Mouse (Mus musculus) urinary bladder, postnatal 25 days (tissue): ENCODE data around the gene Rtkn2.
"Not testable (repeated sequence)": the region's sequence is repeated elsewhere in the genome, so short reads cannot be mapped to it uniquely, and the experiment has no call there.

ENCODE experiments used
- DNase-seq: peaks from one replicate; pipeline ENCODE4 v3.0.0; 2022; ENCODE audit warnings: low spot score

Rtkn2 gene

DNA sequence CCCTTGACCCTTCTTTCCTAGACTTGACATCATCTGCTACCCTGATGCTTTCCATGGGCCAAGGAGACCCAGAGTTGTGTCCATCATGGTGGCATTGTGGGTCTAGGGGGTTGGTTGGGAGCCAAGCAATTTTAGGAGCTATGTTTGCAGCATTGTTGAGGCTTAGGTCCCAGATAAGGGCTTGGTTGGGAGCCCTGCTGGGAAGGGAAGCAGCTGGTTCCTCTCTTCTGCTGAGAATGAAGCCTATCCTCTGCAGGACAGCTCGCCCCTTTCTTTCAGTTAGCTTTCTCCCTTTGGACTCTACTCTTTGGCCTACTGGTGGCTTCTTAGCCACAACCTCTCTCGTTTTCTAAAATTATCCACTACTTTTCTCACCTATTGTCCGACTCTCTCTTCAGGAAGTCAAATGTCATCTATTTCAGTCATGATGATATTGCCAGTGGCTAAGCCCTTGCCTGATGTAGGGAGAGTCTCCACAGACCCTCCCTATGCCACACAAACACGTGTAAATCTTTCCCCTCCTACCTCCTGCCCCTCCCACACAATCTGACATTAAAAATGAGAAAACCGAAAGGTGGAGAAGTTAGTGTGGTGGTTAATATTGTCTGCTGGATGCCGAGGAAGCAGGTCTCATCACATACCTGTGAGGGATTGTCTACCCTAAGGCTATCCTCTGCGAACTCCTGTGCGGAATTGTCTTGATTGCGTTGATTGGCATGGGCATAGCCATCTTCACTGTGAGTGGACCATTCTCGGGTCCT lies 100.7 kb downstream of the Rtkn2 start:
- DNase-seq: no peak

DNA sequence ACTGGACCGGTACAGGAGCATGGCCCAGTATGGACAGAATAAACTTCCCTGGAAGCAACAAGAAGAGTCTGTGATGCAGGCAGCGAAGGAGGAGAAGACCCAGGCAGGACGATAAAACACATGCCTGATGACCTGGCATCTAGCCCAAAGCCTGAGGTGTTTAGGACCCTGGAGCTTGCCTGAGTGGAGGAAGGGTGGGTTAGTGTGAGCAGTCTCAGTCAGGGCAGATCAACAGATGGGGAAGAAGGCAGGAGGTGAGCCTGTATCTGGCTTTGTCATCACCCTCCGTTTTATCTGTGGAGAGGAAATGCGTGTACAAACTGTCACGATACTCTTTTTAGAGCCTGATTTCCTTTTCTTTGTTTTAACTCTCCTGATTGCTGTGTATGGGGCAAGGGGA lies 102.3 kb downstream of the Rtkn2 start:
- DNase-seq: no peak

DNA sequence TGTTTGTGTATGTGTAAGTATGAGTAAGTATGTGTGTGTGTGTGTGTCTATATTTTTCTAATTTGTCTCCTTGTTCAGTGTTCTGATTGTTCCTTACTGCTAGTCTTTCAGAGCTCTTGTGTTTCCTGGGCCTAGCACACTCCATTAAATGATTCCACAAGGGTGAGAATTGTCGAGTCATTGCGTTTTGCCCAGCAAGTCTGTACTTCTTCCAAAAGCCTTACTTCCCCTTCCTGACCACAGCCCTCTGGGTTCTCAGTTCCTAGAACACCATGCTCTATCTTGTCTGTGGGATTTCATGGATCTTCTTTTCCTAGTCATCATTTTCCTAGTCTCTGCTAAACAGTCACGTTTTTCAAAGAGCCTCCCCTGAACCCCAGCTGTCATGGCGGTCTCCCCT lies 106.2 kb downstream of the Rtkn2 start:
- no peak for DNase-seq

DNA sequence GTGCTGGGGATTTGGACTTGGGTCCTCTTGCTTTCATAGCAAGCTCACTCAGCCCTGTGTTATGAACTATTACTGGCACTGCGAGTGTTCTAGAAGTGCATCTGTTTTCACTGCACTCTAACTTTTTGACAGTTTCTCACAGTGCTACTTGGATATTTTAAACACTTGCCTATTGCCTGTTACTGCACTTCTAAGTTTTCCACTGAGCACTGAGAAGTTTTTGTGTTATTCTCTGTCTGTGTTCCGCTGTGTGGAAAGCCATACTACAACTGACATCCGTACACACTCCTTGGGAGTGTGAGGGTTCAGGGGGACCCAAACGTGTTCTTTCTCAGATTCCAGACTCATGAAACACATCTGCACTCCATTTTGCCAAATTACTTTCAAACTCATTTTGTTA lies 107.6 kb downstream of the Rtkn2 start:
- no peak for DNase-seq

DNA sequence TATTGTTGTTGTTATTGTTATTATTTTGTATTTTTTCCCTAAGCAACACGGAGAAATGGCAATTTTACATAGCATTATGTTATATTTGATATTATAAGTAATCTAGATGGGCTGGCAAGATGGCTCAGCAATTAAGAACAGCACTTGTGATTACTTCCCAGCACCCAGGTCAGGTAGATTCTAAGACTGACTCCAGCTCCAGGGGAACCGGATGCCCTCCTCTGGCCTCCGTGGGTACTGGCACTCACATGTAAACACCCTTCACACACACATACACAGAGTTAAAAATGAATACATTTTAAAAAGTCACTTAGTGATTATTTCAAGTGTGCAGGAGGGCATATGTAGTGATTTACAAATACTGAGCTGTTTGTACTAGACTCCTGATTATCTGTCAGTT lies 108.4 kb downstream of the Rtkn2 start:
- no peak for DNase-seq

DNA sequence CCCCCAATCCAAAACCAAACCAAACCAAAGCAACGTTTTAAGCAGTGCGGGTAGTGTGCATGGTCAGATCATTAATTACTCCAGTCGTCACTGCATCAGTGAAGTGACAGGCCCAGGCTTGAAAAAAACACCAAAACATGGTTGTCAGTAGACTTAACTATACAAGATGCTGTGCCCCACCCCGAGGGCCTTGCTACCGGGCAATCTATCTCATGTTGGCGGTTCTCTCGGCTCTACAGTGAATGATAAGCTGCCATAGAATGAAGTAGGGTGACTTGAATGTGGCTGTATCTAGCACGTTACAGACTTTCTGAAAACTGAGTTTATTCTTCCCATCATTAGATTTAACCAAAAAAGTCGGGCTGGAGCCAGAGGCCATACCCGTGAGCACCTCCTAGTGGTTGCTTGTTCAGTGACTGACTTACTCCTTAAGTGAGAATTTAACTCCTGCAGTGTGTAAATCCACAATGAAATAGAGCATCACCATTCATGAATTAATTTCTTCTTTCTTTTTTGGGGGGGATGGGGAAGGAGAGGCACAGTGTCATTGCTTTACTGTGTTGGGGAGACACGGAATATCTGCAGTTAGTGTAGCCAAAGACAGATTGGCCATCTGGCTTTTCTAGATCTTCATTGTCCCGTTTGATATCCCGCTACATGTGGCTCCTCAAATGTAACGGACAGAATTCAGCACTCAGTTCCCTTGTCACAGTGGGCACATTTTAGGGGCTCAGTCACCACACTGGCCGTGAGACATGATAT lies 110.2 kb downstream of the Rtkn2 start:
- DNase-seq: no peak

DNA sequence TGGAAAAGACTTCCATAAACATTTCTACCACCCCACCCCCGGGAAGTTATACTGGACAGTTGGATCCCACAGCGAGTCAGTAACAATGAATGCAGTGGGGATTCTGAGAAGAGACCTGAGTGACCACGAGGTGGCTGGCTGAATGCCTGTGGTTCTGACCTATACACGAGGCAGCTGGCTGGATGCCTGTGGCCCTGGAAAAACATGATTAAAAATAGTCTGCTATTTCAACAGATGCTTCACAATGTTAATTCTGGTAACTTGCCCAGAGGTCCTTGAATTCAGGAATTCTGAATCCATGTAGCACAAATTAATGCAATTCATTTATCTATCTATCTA lies 110.8 kb downstream of the Rtkn2 start:
- peak; percentile 42 for DNase-seq

DNA sequence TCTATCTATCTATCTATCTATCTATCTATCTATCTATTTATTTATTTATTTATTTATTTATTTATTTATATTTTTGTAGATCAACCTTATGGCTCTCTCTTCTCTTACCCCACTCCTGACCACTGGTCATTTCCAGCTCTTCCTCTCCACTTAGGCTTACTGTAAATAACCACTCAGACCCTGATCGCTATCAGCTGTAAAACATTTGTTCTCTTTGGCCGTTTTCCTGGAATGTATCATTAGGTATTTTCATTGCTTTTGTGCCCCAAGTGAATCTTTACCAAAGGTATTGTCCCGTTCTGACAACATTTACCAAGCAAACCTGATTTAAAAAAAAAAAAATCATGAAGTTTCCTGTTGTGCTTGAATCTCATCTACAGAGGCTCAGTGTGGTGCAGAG lies 111.2 kb downstream of the Rtkn2 start:
- no peak for DNase-seq

DNA sequence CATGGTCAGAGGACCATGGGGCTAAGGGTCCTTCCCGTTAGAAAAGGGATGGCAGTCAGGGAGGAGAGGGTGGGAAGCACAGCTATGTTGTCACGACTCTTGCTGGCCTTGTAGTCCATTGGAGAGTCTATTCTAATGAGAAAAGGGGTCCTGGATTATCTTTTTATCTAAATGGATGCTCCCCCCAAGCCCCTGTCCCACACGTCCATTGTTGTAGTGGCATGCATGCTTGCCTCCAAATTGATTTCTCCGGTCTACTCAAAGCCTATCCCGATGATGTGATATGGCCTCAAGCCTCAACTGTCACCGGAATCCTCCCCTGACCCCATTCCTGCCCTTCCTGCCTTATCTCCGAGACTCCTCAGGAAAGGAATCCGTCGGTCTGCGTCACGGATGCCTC lies 111.6 kb downstream of the Rtkn2 start:
- DNase-seq: no peak

DNA sequence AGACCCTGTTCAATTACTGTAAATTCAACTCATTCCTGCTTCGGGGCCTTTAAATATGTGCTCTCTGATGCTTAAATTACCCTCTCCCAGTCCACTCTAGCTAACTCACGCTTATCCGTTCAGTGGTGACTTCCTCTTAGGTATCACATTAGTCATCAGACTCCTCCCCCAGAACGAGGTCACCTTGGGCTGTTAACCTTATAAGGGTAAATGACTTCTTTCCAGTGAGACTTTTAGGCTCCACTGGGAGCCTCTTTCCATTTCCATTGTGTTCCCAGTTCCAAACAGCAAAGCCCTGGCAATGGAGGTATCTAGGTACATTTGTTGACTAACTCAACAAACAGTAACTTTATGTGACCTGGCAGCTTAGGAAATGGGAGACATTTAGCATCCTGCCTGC lies 112.5 kb downstream of the Rtkn2 start:
- no peak for DNase-seq

DNA sequence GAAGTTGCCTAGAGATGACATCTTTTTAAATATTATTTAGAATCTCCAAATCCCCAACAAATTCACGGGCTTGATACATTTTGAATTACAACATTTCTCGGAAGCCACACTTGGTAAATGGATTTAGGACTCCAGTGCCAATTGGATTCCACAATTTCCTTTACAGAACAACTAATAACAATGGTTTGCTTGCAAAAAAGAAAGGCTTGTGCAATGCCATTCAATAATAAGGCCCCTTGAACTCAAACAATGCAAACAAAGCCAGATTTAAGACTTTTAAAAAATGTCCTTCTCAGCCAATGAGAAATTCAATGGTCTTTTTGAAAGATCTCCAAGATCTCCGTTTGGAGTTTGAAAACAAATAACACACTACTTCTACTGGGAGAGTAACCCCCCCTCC lies 114.1 kb downstream of the Rtkn2 start:
- no peak for DNase-seq

DNA sequence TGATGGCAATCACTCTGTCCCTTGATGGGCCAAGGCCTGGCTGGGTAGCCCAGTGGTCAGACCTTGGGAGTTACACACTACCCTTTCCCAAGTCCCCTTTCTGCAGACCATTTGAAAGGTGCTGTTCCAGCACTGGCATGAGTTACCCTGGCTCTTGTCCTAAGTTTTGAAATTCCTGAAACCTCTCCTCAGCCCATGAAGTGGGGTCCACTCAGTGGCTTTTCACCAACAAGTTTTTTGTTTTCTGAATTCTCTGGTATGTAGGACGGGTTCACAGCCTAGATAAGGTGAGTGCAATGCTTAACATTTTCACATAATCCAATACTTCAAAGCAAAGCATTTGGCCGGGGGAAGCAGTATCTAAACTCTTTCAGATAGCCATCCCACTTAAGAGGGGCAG lies 115.8 kb downstream of the Rtkn2 start:
- no peak for DNase-seq

DNA sequence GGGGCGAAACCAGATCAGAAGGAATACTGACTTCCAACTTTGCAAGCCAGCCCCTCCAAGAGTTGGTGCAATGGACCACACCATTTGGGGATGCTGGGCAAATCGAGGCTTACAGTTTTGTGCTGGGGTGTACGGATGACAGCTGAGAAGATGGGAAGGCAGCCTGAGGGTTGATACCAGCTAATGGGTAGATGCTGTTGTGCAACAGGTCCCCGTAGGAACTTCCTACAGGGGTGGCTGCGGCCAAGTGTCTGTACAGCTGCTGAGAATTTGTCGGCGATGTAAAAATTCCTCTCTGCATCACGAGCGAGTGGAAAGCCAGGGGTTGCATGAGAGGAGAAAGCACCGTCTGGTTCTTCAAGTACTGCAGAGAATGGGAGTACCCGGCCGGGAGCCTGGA lies 117.0 kb downstream of the Rtkn2 start:
- no peak for DNase-seq

DNA sequence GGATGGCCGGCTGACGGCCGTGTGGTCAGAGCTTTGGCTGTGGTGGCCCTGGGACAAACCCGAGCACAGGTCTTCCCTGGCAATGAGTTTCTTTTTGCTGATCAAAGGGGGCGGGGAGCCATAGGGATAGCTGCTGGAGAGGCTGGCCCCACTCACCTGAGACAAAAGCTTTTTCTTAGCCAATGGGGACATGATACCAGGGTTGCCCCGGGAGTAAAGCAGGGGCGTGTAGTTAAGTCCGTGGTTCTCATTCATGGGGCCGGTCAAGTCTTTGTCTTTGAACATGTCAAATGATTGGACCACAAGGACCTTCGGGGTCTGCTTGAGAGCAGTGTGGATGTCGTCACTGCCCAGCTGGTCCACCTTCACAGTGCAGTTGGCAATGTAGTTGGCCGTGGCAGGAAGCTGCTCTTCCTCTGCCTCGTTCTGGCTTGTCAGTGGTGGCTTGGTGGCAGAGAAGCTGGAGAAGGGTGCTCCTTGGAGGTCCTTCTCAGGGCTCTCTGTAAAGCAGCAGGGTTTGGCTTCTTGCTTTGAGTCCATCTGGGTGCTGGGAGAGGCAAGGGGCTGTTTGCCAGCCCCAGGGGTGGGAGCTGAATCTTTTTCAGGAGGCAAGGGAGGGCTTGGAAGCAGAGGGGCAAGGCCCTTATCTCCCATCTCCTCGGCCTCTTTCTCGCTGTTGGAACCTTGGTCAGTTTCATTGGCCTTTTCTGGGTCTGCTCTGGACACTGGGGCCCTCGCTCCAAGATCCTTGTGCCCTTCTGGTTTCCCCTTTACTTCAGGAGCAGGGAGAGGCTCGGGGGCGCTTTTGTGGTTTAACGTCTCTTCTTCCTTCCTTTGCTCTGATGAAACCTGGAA lies 118.7 kb downstream of the Rtkn2 start:
- no peak for DNase-seq

DNA sequence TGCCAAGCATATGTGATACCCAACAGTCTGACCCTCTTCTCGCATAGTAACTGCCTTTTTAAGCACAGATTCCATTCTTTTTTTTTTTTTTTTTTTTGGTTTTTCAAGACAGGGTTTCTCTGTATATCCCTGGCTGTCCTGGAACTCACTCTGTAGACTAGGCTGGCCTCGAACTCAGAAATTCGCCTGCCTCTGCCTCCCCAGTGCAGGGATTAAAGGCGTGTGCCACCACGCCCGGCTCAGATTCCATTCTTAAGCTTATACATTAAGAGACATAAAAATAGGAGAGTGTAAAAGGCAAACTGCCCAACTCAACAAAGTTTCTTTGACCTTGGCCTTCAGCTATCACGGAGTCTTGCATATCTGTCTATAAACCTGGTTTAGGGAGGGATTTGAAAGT lies 120.4 kb downstream of the Rtkn2 start:
- DNase-seq: not testable (repeated sequence)

DNA sequence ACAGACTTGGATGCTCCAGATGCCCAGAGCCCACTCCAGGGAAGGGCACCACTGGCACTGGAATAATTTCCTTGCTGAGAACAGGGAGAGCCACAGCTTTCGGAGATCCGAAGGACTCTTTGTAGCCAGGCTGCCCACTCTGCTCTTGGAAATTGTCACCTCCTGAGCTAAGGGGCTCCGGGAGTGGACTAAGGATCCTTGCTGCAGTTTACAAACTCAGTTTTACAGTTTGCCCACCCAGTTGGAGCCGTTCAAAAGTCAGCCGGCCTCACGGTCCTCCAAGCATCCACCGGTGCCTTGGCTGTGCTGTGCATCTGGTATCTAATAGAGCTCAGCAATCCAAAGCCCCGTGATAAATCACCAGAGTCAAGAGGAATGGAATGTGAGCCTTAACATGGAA lies 121.1 kb downstream of the Rtkn2 start:
- no peak for DNase-seq

DNA sequence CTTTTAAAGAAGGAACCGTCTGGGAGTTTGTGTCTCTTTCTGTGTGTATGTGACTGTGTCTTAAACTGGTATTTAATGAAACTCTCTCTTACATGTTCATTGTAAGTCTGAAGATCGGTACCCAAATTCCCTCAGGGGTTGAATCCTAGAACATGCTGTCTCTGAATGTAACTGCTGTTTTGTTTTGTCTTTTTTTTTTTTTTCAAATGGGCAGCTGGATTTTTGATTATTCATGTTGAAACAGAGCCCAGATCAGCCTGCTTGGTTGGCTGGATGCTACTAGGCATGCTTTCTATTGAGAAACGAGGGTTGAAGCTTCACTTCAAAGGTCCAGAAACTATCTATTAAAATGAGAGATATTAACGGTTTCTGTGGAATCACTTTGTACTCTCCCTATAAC lies 121.9 kb downstream of the Rtkn2 start:
- no peak for DNase-seq

DNA sequence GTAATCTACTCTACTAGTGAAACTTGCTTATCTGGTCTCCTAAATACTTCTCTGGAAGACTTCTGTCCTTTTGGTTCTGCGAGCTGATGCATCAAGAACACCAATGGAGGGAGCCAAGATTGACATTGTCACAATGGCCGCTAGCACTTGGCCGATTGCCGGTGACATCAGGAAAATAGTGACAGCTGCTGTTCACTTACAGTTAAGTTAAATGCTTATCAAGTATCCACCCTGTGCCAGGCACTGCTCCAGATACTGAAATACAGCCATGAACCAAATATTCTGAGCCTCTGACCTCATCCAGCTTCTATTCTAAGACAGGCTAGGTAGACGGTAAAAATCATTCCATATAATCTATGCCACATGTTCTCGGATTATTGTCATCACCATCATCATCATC lies 123.2 kb downstream of the Rtkn2 start:
- DNase-seq: no peak

DNA sequence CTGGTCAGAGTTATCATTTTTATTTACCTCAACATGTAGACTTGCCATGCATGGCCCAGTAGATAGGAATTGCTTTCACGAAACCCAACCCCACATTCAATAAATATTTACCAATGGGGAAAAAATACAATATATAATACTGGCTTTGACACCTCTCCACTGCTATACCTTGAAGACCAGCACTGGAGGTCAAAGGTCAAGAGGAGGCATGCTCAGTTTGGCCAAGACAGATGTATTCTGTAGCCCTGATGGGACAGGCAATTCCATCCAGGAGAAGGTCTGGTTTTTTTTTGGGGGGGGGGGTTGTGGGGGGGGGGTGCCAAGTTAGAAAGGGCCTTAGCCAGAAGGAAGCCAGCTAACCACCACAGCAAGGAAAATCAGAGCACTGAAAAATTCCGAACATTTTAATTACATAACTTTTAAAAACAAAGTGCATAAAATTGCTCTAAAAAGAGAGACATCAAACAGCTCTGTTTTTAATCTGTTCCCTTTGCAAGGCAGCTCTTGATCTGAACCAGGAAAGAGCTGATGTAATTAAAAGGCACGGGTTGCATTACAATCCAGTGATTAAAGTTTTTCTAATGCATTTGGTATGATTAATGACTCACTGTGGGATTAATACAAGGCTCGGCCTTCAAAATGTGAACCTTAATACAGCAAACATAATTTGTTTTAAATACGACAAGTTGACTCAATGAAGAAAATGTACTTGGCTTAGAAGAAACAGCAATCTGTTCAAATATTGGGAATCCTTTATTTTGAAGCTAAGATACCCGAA lies 123.9 kb downstream of the Rtkn2 start:
- no peak for DNase-seq

DNA sequence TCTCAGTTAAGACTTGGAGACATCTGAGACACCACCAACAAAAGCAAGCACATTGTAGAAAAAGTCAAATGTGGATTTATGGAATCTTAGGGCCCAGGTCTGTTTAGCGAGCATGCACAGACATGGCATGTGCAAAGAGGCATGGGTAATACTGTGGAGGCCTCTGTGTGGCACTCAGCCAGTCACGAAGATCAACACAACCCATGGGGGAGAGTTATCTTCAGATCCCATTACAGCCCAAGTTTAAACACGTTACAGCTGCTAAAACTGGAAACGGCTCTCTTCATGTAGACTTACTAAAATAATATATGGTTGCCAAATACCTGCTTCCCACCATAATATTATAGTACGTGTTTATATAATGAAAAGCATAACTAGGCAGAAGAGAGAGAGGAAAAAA lies 124.6 kb downstream of the Rtkn2 start:
- no peak for DNase-seq

DNA sequence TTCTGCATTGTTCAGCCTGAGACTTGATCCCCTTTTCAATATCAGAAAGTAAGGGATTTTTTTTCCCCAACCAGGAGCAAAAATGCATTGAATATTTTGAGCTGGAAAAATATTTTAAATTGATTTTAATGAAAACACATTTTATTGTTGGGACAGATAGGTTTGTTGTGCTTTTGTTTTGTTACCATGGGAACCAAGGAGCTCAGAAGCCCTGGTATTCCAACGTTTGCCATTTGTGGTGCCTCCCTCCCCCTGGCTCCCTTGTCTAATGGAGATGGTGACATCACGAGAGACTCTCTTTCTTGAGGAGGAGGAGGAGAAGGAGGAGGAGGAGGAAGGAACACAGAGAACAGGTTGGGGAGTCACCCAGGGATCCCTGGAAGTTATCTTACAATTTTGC lies 125.1 kb downstream of the Rtkn2 start:
- DNase-seq: no peak
